Mouse (Mus musculus): ENCODE measurements around the gene Gas2.

DNA sequence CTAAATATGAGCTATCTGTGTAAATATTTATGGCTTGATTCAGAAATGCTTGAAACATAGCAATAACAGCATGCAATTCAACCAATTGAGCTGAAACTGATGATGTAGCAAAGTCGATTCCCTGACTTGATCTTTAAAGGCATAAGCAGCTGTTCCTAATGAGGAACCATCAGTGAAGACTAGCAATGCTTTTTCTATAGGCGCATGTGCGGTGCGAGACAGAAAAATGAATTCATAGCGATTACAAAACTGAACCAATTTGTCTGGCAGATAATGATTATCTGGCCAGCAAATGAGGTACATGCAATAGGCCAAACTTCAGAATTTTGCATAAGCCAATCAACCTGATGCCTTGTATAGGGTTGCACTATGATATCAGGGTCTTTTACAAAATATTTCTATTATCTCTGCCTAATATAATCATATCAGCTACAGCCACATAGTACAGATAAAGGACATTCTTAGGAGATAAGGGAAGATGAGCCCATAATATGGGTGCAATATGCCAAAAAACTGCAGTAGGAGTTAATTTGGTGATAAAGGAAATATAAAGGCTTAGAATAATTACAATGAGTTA, 162.3 kb downstream of the Gas2 start:
- no peak for TF ChIP-seq POLR2A (IDR thresholded peaks at IDR 0.05; ENCODE audit: insufficient read length, low read depth)
- no peak for TF ChIP-seq MYOD1 (IDR thresholded peaks at IDR 0.05; ENCODE audit: control insufficient read depth in 1 of 3, insufficient read length in 2 of 3, low read depth in 2 of 3)
- TF ChIP-seq POLR2AphosphoS2 (IDR thresholded peaks at IDR 0.05; ENCODE audit: insufficient read length, low read depth) = no peak
- TF ChIP-seq REST (IDR thresholded peaks at IDR 0.05; ENCODE audit: insufficient read depth, insufficient read length) = no peak
- TF ChIP-seq SRF (IDR thresholded peaks at IDR 0.05; ENCODE audit: control insufficient read depth, insufficient read length, low read depth) = no peak
- TF ChIP-seq MAX (IDR thresholded peaks at IDR 0.05; ENCODE audit: low read depth) = no peak
- TF ChIP-seq CEBPB (IDR thresholded peaks at IDR 0.05; ENCODE audit: insufficient read depth, poor library complexity, severe bottlenecking) = no peak
- no peak for TF ChIP-seq TCF12 (IDR thresholded peaks at IDR 0.05; ENCODE audit: insufficient read depth, poor library complexity, severe bottlenecking)
- no peak for TF ChIP-seq MYOG (IDR thresholded peaks at IDR 0.05; ENCODE audit: control insufficient read depth in 1 of 3, insufficient read depth in 1 of 3, insufficient read length in 2 of 3, low read depth in 2 of 3)
- no peak for TF ChIP-seq USF1 (IDR thresholded peaks at IDR 0.05; ENCODE audit: low read depth)
- TF ChIP-seq E2F4 (IDR thresholded peaks at IDR 0.05; ENCODE audit: insufficient read depth) = no peak
- no peak for TF ChIP-seq TCF3 (IDR thresholded peaks at IDR 0.05; ENCODE audit: insufficient read length, low read depth)
